Mouse (Mus musculus): ENCODE measurements around the gene Spo11.

- TF ChIP-seq CTCF (IDR thresholded peaks at IDR 0.05; ENCODE audit: low read depth) (no peak), EP300 (IDR thresholded peaks at IDR 0.05; ENCODE audit: low read depth) (no peak)
Measured at GRCm38 (mm10) chr2:173040803-173041202, 63.3 kb downstream of the Spo11 start.
